Mouse (Mus musculus): Measurements from ENCODE around the gene Otud7b.

Otud7b gene

GRCm38 (mm10) chr3:96104261-96105065 is at the start of gene Otud7b:
Gene Otud7b (plus strand): TSS chr3:96104527.
- peak; percentile 81 for DNase-seq (ENCODE audit: low spot score)

GRCm38 (mm10) chr3:96055294-96055693 is 49.0 kb upstream of the Otud7b start:
- DNase-seq (ENCODE audit: low spot score): no peak

DNA sequence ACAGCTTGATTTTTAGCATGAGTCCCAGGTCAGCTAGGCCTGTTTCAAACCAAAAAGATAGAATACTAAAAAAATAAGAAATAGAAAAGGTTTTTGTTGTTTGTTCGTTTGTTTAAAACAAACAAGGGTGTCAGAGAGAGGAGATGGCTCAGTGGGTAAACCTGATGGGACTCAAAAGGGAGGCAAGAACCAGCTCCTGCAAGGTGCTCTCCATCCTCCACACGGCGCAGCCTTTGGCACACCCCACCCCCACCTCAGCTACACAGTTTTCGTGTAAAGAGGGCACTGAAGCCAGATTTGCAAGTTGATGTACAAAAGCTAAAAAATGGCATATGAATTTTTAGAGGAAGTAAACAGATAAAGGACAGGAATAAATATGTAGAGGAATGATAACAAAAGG is 48.3 kb upstream of the Otud7b start:
- no peak for DNase-seq (ENCODE audit: low spot score)

GRCm38 (mm10) chr3:96057747-96058204 is 46.6 kb upstream of the Otud7b start:
- DNase-seq (ENCODE audit: low spot score): peak; percentile 81

- DNase-seq (ENCODE audit: low spot score): peak; percentile 61
Observed at GRCm38 (mm10) chr3:96058231-96058896, 46.0 kb upstream of the Otud7b start, which contains the start of gene Vps45. Gene Vps45 (minus strand): TSS chr3:96058466.

GRCm38 (mm10) chr3:96060146-96060545 is 44.2 kb upstream of the Otud7b start:
- no peak for DNase-seq (ENCODE audit: low spot score)

GRCm38 (mm10) chr3:96063299-96063698 is 41.0 kb upstream of the Otud7b start:
- DNase-seq (ENCODE audit: low spot score): no peak

DNA sequence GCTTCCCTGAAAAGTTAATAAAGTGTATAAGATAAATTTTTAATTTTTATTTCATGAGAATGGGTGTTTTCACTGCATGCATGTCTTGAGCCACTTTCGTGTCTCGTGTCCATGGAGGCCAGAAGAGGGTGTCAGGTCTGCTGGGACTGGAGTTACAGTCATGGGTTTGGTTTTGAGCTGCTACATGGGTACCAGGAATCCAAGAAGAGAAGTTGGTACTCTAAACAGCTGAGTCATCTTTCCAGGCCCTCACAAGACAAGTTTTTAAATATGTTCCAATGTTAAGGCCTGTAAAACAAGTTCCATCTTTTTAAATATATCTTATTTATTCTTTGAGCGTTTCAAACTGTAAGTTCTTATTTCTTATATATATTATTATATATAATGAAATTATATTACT is 40.1 kb upstream of the Otud7b start:
- DNase-seq (ENCODE audit: low spot score): no peak

DNA sequence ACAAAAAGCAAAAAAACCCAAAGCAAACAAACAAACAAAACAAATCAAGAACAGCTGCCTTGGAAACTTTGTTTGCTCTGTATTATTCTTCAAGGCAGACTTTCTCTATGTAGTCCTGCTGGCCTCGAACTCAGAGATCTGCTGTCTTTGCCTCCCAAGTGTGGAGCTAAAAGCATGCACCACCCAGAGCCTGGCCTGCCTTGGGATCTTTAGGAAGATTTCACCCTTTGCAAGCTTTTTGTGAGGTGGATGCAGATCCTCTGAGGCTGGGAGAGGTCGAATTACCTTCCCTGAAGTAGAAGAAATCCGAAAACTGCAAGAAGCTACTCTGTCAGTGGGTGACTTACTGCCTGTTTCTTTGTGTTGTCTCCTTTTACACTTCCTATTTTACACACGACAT is 39.2 kb upstream of the Otud7b start:
- DNase-seq (ENCODE audit: low spot score): no peak

- no peak for DNase-seq (ENCODE audit: low spot score)
Observed at GRCm38 (mm10) chr3:96065754-96066375, 38.5 kb upstream of the Otud7b start.

DNA sequence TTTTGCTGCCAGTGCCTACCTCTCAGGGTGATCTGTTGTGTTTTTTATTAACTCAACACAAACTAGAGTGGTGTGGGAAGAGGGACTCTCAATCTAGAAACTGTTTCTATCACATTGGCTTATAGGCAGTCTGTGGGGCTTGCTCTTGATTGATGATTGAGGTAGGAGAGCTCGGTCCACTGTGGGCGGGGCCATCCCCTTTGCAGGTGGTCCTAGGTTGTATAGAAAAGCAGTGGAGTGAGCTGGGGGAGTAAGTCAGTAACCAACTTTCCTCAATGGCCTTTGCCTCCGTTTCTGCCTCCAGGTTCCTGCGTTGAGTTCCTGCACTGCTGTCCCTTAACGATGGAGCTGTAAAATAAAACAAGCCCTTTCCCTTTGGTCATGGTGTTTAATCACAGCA is 37.6 kb upstream of the Otud7b start:
- no peak for DNase-seq (ENCODE audit: low spot score)

DNA sequence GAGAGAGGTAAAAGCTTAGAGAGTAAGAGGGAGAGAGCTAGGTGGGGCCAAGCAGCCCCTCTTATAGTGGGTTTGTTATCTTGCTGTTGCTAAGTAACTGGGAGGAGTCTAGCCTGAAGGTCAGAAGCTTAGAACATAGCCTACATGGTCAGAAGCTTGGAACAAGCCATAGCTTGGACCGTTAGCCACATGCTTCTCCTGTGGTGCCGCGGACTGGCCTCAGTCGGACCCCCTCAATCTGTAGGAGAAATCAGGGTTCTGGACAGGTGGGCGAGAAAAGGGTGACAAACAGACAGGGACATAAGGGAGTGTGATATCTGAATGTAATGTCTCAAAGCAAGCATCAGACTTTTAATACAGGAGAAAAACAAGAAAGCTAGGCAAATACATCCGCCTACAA is 35.3 kb upstream of the Otud7b start:
- DNase-seq (ENCODE audit: low spot score): no peak

GRCm38 (mm10) chr3:96069542-96069941 is 34.8 kb upstream of the Otud7b start:
- DNase-seq (ENCODE audit: low spot score): no peak

GRCm38 (mm10) chr3:96070241-96070640 is 34.1 kb upstream of the Otud7b start:
- no peak for DNase-seq (ENCODE audit: low spot score)

GRCm38 (mm10) chr3:96072921-96073486 is 31.3 kb upstream of the Otud7b start:
- DNase-seq (ENCODE audit: low spot score): no peak

DNA sequence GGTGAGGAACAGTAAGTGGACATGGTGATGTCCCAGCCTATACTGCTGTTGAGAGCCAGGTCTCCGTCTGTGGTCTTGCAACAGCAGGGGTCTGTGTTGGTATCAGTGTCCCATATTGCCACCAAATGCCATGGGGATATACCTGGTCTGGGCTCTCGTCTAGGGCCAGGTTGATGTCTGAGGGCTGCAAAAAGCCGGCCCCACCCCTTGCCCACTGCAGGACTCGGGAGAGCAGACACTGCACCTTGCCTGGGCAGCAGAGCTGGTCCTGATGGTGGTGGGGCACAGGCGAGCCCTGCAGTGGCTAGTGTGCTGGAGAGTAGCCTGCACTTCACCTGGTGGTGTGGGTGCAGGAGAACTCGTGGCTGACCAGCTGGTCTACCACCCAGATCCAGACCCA is 26.3 kb upstream of the Otud7b start:
- DNase-seq (ENCODE audit: low spot score): no peak

DNA sequence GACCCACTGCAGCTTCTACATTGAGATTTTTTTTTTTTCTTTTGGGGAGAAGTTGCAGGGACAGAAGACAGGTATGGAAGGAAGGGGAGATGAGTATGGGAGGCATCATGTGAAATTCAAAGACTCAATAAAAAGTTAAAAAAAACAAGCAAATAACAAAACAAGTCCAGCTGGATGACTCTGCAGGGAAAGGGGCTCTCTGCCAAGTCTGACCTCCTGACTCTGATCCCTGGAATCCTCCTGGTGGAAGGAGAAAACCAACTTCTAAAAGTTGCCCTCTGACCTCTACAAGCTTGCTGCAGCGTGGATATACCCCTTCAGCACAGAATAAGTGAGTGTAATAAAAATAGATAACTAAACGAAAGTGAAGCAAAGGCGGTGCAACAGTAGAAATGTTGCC is 25.6 kb upstream of the Otud7b start:
- DNase-seq (ENCODE audit: low spot score): no peak

- DNase-seq (ENCODE audit: low spot score): no peak
Observed at GRCm38 (mm10) chr3:96081006-96081405, 23.3 kb upstream of the Otud7b start.

DNA sequence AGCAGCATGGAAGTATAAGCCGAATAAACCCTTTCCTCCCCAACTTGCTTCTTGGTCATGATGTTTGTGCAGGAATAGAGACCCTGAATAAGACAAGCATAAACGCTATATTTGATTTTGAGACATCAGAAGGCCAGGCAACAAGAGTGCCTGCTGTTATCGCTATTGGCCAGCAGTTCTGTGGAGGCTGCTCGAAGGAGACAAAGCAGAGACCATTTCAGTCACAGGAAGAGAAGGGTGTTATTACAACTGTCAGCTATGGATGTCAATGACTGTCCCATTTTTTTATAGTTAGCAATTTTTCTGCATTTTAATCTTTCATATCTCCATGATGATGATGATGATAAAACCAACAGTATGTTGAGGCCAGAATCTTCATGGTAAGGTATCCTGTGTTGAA is 22.7 kb upstream of the Otud7b start:
- DNase-seq (ENCODE audit: low spot score): no peak

DNA sequence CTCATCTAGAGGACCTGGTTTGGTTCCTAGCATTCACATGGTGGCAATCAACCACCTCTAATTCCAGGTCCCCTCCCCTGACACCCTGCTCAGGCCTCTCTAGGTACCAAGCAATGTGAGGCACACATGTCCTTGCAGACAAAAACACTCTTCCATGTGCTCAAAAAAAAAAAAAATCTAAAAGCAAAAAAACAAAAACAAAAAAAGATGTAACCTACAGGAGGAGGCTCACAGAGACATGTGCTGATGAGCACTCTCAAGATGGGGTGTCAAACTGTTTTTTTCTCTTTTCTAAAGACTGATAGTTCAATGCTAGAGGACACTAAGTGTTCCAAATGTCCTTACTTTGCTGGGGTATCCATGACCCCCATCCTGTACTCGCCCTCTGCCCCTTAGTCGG is 22.2 kb upstream of the Otud7b start:
- no peak for DNase-seq (ENCODE audit: low spot score)

DNA sequence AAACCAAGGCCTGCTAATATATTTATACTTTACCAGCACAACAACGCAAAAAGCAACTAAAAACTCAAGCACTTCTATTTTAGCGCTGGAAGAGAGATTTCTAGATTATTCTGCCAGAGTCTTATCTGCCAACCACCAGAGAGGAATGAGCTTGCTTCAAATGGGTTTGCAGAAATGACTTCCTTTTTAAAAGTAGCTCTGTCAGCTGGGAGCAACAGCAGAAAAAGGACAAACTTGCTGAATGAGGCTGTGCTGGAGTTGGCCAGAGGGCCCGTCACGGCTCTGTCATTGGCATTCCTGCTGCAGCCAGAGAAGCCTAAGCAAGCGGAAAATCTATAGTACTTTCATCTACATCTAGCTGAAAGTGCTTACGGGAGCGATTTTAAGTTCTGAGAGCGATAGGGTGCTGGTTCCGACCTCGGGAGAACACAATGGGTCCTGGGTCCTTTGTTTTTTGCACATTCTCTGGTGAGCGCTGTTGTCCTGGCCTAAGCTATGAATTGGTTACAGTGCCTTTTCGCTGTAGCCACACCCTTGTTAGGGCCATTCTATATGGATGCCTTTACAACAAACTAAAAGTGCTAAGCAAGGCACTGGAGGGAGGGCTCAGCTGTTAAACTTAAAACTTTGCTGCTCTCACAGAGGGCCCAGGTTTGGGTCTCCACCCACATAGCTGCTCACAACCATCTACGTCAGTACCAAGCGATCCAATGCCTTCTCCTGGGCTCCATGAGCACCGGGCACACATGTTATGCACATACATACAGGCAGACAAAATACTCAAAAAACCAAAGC is 21.4 kb upstream of the Otud7b start:
- no peak for DNase-seq (ENCODE audit: low spot score)
